Mouse (Mus musculus): Measurements from ENCODE around the gene Iffo2. TPM values are rescaled to one million over a fixed set of nuclear protein-coding genes. Genes with fewer than 3 reads are reported as not detected.

Gene Iffo2
- total RNA-seq, 2 experiments from 2014 or later: 20.3 to 21.5 TPM

DNA sequence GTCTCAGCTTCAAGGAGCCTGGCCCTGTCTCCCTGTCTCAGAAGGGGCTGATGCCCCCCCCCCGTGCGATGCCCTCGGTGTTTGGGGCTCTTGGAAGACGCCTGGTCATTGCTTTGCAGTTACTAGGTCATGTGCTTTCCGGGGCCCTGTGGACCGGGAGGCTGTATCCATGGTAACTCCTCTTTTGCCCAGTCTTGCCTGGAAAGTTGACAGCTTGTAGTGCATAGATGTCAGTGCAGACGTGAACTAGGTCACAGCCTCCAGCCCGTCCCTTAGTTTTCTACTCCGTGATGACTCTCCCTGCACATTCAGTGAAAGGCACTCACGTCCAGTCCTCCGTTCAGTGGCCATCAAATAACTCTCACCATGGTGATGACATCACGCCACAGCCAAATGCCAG, 3.9 kb upstream of the Iffo2 start:
- peak in 1 of 2 experiments; percentile 16 for DNase-seq (ENCODE audit: low spot score in 2 of 2)

- DNase-seq (ENCODE audit: low spot score in 2 of 2): no peak
Observed at GRCm38 (mm10) chr4:139532081-139532480, 1.7 kb downstream of the Iffo2 start.

DNA sequence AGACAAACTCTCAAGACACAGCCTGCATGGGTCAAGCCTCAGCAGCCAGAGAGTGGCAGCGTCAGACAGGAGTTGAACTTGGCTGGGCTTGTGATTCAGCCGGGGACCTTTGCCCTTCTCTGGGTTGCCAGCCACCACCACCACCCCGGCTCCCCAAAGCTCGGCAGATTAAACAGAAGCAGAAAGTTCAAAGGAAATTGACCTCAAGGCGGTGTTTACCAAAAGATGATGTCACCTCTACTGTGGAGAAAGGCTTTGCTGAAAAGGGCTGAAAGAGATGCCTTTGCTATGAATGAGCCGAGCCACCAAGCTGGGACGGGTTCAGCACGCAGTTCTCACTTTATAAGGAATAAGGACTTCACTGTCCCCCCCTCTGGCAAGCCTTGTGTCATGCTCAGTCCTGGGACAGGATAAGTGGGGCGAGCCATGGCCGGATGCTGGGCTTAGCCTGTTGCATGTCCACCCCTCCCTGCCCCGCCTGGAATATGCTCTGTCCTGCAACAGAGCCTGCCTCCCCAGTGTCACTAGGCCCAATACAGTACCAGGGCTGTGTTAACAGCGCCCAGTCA, 4.9 kb downstream of the Iffo2 start:
- peak in 1 of 2 experiments; percentile 19 for DNase-seq (ENCODE audit: low spot score in 2 of 2)

DNA sequence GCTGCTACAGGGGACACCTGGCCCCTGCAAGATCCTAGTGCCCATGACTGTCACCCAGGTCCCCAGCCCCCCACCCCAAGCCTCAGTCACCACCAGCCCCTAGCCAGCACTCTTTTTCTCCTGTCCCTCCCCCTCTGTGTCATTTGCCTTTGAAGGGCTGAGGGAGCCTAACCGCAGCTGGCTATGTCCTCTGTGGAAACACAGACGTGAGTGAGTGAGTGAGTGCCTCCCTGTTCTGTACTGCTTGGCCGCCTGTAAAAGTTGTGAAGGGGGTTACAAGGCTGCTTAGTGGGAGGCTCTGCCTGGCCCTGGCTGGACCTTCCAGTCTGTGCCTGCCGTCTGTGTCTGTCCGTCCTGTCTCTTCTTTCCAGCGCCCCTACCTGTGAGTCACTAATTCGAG, 5.4 kb downstream of the Iffo2 start:
- no peak for DNase-seq (ENCODE audit: low spot score in 2 of 2)

DNA sequence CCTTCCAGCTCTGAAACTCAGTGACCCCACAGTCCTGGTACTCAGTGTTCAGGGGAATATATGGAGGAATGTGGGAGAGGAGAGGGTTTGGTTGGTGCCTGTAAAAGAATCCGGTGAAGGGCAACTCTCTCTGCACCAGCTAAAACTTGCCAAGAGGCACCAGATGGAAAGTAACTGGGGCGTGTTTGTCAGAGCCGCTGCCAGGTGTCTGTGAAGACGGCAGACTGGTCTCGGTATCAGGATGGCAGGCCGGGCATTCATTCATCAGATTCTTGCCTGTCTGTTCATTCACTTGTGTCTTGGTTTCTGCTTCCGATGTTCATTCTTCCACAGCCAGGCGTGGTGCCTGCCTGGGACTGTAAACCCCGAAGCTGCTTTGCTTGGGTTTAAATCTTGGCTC, 6.4 kb downstream of the Iffo2 start:
- DNase-seq (ENCODE audit: low spot score in 2 of 2): no peak

DNA sequence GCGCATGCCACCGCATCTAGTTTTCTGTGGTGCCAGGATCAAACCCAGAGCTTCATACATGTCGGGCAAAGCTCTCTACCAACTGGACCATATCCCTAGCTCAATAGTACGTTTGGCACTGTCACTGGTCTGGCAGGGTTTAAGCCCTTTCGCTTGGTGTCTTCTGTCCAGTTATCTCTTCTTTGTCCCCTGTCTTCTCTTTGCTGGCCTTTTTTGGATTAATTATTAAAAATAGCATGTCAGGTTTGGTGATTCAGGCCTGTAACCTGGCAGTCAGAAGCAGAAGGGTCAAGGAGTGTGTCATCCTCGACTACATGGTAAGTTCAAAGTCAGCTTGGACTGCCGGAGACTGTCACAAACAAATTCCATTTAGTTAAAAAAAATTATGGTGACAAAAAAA, 10.4 kb downstream of the Iffo2 start:
- no peak for DNase-seq (ENCODE audit: low spot score in 2 of 2)

GRCm38 (mm10) chr4:139545791-139546190, 15.4 kb downstream of the Iffo2 start:
- no peak for DNase-seq (ENCODE audit: low spot score in 2 of 2)

GRCm38 (mm10) chr4:139549448-139549847, 19.1 kb downstream of the Iffo2 start:
- DNase-seq (ENCODE audit: low spot score in 2 of 2): no peak

DNA sequence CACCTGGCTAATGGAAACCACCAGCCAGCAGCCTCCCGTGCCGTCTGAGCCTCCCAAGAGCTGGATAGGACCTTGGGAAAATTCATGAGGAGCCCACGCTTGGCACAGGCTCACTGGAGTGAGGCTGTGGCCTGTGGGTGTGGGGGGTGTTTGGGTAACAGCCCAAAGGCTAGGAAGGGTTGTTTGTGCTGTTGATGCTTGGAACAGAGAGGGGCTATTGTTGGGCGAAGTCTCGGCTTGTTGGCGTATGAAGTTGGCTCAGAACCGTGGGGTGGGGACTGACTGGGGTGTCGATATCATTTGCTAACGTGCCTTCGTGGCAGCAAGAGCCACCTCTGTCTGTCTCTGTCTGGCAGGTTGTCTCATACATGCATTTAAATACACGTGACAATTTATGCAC, 24.9 kb downstream of the Iffo2 start:
- no peak for DNase-seq (ENCODE audit: low spot score in 2 of 2)

DNA sequence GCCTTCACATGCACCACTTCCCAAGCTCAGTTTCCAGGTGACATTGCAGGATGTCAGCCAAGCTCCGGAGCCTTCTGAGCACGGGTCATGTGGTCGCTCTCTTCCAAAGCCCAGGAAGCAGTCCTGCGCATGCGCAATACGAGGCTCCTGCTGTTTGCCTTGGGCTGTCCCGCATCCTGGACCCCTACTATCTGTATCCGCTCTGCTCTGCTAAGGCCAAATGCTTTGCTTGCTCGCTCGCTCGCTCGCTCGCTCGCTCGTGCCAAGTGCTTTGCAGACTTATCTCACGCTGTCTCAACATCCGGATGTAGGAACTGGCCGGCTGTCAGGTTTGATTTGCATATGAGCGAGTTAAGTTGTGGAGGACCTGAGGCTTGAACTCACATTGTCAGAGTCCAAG, 25.6 kb downstream of the Iffo2 start:
- DNase-seq (ENCODE audit: low spot score in 2 of 2): no peak

GRCm38 (mm10) chr4:139568361-139568760, 38.0 kb downstream of the Iffo2 start:
- DNase-seq (ENCODE audit: low spot score in 2 of 2): no peak

DNA sequence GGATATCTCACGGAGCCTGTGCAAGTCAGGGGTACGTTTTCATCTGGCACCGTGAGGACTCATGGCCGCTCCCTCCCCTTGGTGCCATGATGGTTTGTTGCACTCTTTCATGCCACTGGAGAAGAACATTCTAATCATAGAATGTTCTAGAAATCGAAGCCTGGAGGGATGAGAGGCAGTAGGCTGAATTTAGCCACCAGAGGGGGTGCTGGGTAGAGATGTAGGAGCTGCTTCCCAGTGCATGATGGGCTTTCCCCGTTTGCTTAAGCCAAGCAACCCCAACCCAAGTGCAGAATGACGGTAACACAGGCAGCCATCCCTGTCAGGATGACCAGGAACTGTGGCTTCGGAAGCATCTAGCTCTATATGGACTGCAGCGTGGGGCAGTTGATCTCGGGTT, 40.4 kb downstream of the Iffo2 start:
- DNase-seq (ENCODE audit: low spot score in 2 of 2): no peak

- no peak for DNase-seq (ENCODE audit: low spot score in 2 of 2)
Observed at GRCm38 (mm10) chr4:139572928-139573512, 42.7 kb downstream of the Iffo2 start.

DNA sequence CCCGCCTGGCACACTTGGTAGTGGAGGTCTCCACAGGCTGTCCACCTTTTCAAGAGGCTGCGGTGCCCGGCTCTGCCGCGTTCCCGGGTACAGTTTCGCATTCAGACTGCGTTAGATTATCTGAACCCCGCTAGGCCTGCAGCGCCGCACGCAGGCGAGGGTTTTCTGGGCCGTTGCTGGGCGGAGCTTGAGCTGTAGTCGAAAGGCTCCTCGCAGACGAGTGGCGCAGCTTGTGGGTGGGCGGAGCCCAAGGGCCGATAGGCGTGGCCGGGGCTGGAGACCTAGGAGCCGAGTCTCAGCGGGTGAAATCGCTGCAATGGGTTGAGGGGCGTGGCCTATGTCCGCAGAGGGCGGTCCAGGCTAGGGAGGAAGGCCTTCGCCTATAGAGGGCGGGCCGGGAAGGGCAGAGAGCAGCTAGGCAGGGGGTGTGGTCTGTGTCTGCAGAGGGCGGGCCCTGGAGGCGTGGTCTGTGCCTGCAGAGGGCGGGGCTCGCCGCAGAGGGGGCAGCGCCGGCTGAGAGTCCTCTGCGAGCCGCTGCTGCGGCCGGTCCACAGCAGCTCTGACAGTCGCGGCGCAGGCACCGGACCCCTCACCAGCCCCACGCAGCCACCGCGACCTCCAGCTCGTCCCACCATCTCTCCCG, 43.9 kb downstream of the Iffo2 start:
- DNase-seq (ENCODE audit: low spot score in 2 of 2): peak; percentile 94 to 98

DNA sequence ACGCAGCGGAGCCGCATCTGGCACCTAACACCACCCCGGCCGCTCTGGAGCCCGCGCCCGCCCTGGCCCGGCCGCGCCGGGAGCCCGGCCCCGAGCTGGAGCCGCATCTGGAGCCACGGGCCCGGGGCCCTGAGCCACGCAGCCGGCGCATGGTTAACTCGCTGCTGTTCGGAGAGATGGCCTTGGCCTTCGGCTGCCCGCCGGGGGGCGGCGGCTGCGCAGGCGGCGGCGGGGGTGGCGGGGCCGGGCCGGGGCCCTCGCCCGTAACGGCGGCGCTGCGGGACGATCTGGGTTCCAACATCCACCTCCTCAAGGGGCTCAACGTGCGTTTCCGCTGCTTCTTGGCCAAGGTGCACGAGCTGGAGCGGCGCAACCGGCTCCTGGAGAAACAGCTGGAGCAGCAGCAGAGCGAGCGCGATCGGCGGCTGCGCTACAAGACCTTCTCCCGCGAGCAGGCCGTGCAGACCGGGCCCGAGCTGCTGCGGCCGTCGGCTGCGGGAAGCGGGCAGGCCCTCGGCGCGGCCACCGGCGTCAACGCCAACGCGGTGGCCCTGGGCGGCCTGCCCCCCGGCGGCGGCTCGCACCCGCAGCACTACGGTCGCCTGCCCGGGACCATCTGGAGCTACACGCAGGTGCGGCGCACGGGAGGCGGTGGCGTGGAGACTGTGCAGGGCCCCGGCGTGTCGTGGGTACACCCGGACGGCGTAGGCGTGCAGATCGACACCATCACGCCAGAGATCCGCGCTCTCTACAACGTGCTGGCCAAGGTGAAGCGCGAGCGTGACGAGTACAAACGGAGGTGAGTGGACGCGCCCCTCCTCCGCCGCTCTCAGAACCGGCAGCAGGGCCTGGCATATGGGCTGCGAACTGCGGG, 44.7 kb downstream of the Iffo2 start:
- peak; percentile 58 to 60 for DNase-seq (ENCODE audit: low spot score in 2 of 2)

DNA sequence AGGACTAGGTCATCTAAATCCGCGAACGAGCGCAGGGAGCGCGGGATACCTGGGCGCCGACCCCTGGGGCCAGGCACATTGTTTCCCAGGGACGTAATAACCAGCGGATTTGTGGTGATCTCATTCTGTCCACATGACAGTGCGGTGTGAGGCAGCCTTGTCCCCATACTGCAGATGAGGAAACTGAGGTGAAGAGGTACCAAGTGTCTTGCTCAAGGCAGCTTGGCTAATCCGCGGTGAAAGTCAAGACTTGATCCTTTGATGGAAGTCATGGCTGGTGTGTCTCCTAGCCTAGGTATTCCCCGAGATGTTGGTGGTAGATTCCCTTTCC, 45.3 kb downstream of the Iffo2 start:
- peak in 1 of 2 experiments; percentile 43 for DNase-seq (ENCODE audit: low spot score in 2 of 2)

- DNase-seq (ENCODE audit: low spot score in 2 of 2): no peak
Observed at GRCm38 (mm10) chr4:139576251-139576880, 46.0 kb downstream of the Iffo2 start.

GRCm38 (mm10) chr4:139577006-139577405, 46.7 kb downstream of the Iffo2 start:
- DNase-seq (ENCODE audit: low spot score in 2 of 2): no peak

DNA sequence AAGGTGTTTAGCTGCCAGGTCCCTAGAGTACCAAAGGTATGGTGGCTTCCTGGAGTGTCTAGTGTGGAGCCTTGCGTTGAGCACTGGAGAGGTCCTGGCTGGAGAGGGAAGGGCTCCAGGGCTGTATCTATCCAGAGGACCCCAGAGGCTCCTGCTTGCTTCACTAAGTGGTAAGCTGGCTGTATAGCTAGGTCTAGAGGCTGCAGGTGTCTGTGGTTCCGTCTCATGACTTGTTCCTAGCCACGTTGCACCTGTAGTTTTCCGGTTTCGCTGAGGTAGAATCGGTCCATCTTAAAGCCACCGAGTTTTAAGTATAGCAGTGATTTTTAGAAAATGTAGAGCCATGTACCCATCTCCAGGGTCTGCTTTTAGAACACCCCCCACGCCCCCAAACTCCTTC, 48.0 kb downstream of the Iffo2 start:
- DNase-seq (ENCODE audit: low spot score in 2 of 2): no peak

DNA sequence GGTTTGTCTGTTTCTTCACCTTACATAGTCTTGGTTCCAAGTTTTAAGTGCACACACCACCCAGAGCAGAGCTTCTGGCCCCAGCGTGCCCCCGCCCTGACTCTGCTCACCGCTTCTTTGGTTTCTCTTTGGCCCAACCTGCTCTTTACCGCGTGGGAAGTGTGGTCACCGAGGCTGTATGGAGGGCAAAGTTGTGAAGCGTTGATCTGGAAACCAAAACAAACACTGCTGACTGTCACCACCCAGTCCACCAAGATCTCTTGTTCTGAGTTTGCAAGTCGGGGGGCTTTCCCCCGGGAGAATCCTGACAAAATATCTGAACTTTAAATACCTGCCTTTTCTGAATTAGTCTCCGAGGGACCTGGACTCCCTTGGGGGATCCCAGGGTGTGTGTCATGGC, 48.7 kb downstream of the Iffo2 start:
- DNase-seq (ENCODE audit: low spot score in 2 of 2): no peak

DNA sequence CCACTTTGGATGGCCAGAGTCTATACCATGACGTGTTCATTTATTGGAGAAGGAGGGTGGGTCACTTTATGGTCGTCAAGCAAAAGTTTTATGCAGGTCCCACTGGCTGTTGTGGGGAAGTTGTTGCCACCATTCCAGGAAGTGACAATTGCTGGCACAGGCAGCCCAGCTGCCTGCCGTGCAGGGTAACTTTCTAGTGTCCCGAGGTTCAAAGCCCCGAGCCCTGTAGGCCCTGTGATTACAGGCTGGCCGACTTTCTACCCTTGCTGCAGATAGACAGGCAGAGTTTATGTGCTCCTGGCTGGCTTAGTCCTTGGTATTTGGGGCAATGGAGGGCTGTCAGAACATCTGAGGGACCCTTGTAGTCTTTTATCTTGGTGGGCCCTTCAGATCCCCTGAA, 49.1 kb downstream of the Iffo2 start:
- no peak for DNase-seq (ENCODE audit: low spot score in 2 of 2)
